Mouse (Mus musculus) heart, postnatal 0 days (tissue): ENCODE results near the gene Nrg4.

Experiments used
- CTCF ChIP-seq: IDR thresholded peaks from 2 replicates; pipeline ENCODE4 v1.5.1; 2016; ENCODE audit warnings: antibody characterized with exemption, control low read depth, low read depth
- EP300 ChIP-seq: IDR thresholded peaks from 2 replicates; pipeline ENCODE4 v1.6.1; 2016; ENCODE audit warnings: antibody characterized with exemption, low read depth

DNA sequence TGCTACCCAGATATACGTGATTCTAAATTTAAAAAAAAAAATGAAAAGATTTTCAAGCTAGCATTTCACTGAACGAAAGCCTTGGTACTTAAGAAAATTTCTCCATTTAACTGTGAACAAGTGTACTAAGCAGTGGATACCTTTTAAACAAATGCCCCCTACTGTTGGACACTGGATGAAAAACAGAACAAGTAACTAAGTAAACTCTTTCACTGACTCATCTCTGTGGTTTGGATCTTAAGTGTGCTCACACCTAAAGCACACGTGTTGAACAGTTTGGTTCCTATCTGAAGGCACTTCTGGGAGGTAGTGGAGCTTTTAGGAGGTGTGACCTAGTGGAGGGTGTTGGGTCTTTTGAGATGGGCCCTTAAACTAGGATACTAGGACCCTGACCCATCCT lies 41.4 kb downstream of the Nrg4 start:
- peak; percentile 10 for TF ChIP-seq CTCF
- no peak for TF ChIP-seq EP300
